Mouse (Mus musculus): ENCODE measurements around the gene Prkcq.
A peak's percentile ranks its signal among the peaks of the same experiment; 100 is the strongest.

The Prkcq gene

GRCm38 (mm10) chr2:11218122-11218521 is 46.2 kb downstream of the Prkcq start:
- DNase-seq (ENCODE audit: low spot score in 2 of 2), result no peak

GRCm38 (mm10) chr2:11219262-11219661 is 47.4 kb downstream of the Prkcq start:
- DNase-seq (ENCODE audit: low spot score in 2 of 2), result no peak

- DNase-seq (ENCODE audit: low spot score in 2 of 2), result no peak
Measured at GRCm38 (mm10) chr2:11224808-11225484, 53.0 kb downstream of the Prkcq start.

DNA sequence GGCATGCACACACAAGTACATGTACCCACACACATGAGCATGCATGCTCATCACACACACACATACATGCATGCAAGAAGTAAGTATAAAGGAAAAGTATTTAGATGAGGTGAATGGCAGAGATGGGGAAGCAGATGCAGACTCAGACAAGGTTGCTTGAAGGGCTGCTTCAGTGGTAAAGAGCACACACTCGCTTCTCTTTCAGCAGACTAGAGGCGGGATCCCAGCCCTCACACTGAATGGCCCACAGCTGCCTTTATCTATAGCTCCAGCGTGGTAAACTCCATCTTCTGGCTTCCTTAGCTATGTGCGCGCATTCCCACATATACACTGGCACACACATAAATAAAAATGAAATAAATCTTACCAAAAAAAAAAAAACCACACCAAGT is 53.6 kb downstream of the Prkcq start:
- DNase-seq (ENCODE audit: low spot score in 2 of 2), result no peak

- no peak for DNase-seq (ENCODE audit: low spot score in 2 of 2)
Measured at GRCm38 (mm10) chr2:11226555-11226954, 54.6 kb downstream of the Prkcq start.

GRCm38 (mm10) chr2:11229126-11229525 is 57.2 kb downstream of the Prkcq start:
- no peak for DNase-seq (ENCODE audit: low spot score in 2 of 2)

GRCm38 (mm10) chr2:11231118-11231517 is 59.2 kb downstream of the Prkcq start:
- no peak for DNase-seq (ENCODE audit: low spot score in 2 of 2)

DNA sequence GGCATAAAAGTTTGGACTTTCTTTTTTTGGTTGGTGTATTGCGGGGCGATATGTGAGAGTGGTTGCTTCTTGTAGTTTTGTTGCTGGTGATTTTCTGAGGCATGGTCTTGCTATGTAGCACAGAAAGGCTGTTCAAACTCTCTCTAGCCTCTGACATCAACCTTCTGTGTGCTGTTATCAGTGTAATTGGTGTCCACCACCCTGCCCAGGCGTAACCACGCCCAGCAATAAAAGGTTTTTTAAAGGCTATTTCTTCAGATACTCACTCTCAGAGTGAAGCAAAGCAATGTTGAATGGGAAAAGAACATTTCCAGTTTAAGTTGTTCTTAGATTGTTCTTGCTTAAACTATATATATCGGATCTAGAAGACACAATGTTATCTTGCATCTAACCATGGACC is 60.1 kb downstream of the Prkcq start:
- DNase-seq (ENCODE audit: low spot score in 2 of 2), result no peak

- DNase-seq (ENCODE audit: low spot score in 2 of 2), result no peak
Measured at GRCm38 (mm10) chr2:11238254-11238653, 66.3 kb downstream of the Prkcq start.

- DNase-seq (ENCODE audit: low spot score in 2 of 2), result no peak
Measured at GRCm38 (mm10) chr2:11239523-11239922, 67.6 kb downstream of the Prkcq start.

DNA sequence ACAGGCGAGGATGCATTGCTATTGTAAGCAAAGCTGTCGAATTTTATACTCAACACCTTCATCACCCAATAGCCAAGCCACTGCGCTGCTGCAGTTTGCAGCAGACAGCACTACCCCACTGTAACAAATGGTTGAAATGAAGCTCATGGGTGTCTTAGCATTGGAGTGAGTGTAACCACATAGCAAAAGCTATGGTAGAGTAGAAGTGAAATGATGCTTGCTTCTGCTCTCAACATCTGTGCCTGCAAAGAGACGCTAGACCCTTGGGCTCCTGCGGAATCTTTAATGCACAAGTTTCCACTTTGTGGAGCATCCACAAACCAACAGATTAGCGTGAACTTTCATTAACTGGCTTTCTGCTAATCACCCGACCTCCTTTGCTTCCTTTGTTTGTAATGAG is 74.0 kb downstream of the Prkcq start:
- DNase-seq (ENCODE audit: low spot score in 2 of 2), result no peak

GRCm38 (mm10) chr2:11253945-11254344 is 82.0 kb downstream of the Prkcq start:
- peak; percentile 23 to 24 for DNase-seq (ENCODE audit: low spot score in 2 of 2)

DNA sequence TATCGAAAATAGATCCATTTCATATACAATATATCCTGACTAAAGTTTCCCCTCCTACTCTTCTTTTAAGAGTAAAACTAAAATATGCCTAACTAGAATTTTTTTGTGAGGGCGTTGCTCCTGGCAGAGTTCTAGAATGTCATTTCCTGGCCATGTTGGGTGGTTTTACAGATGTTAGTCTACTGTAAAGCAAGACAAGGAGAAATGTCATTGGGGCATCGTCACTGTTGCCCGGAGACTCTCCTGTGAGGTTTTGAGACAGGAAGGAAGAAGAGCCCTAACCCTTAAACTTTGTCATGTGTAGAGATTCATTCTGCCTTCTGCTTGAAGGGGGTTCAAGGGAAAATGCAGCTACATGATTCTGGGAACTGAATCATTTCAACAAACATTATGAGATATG is 82.5 kb downstream of the Prkcq start:
- no peak for DNase-seq (ENCODE audit: low spot score in 2 of 2)

DNA sequence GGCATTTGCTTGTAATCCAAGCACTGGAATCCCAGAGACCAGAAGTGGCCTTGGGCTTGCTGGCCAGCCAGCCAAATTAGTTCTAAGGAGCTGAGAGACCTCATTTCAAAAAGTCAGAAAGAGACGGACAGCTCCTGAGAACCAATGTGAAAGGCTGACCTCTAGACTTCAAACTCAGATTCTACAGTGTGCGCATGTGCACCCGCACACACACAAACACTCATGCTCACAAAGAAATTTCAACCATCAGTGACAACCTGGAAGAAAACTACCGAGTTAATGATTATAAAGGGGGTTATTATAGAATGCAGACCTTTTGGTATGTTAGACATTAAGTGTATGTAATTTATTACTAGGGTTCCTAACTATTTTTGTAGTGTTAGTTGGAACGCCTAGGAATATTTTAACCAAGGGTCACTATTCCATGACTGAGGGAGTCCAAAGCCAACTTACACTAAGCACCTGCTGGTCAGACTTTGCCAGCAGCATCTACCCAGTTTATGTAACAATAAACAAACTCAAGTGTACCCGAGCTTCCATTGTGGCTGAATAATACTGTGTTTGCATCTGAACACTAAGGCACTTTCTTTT is 85.4 kb downstream of the Prkcq start:
- DNase-seq (ENCODE audit: low spot score in 2 of 2), result no peak

- no peak for DNase-seq (ENCODE audit: low spot score in 2 of 2)
Measured at GRCm38 (mm10) chr2:11258181-11258580, 86.3 kb downstream of the Prkcq start.

- DNase-seq (ENCODE audit: low spot score in 2 of 2), result no peak
Measured at GRCm38 (mm10) chr2:11259361-11259760, 87.5 kb downstream of the Prkcq start.

DNA sequence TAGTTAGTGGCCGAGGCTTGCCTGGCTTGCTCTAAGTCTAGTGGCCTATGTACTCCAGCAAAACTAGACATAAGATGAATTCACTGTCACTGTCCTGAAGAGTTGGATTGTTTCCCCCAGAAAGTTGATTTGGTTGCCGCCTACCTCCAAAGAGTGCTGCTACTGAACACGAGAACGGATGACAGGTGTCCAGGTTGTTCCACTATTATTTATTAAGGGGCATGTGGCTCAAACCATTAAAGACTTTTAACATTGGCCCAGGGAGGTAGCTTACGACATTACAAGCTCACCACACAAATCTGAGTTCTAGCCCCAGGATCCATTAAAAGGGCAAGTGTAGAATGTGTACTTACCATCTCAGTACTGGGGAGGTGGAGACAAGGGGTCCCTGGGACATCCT is 92.9 kb downstream of the Prkcq start:
- no peak for DNase-seq (ENCODE audit: low spot score in 2 of 2)

DNA sequence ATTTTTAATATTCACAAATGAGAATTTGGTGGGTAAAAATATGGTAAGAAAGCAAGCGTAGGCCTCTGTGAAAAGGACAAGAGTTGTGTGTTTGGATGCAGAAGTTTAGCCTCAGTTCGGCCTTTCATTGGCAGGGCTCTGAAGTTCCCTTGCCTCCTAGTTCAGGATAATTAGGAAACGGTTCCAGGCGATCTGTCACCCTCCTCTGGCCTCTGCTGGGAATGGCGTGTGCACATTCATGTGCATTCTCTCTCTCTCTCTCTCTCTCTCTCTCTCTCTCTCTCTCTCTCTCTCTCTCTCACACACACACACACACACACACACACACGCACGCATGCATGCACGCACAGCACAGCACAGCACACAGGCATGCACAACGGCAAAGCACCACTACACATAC is 93.5 kb downstream of the Prkcq start:
- DNase-seq (ENCODE audit: low spot score in 2 of 2), result no peak

- no peak for DNase-seq (ENCODE audit: low spot score in 2 of 2)
Measured at GRCm38 (mm10) chr2:11266294-11266693, 94.4 kb downstream of the Prkcq start.

DNA sequence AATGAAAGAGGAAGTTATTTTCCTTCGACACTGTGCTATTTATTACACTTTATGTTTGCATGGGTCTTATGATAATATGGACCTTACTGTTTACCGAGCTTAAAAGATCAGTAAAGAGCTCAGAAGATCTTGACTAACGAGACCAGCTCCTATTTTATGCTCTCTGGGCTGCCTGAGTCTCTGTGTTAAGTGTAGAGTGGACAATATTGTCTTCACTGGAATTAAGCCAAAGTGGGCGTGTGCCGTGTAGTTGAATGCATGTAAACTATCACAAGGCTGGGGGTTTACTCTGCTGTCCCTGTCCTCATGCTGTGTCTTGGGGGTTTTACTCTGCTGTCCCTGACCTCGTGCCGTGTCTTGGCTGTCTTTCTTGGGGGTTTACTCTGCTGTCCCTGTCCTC is 107.1 kb downstream of the Prkcq start:
- no peak for DNase-seq (ENCODE audit: low spot score in 2 of 2)

DNA sequence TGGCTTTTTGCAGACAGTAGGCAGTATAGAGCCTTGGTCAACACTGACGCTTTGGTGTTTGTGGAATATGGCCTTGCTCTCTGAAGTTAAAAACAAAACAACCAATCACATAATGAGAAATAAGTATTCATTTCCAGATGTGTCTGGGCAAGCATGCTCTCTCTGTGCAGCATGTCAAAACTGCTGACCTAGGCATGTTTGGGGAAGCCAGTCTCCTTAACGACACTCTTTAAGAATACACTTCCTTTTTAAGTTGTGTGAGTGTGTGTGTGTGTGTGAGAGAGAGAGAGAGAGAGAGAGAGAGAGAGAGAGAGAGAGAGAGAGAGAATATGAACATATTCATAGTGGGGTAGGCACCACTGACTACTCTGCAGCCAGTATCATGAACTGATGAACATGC is 108.3 kb downstream of the Prkcq start:
- no peak for DNase-seq (ENCODE audit: low spot score in 2 of 2)

GRCm38 (mm10) chr2:11287834-11288530 is 116.1 kb downstream of the Prkcq start:
- DNase-seq (ENCODE audit: low spot score in 2 of 2), result no peak

- DNase-seq (ENCODE audit: low spot score in 2 of 2), result peak; percentile 63 to 64
Measured at GRCm38 (mm10) chr2:11288531-11288846, 116.6 kb downstream of the Prkcq start.
